Mouse (Mus musculus): Measurements from ENCODE around the gene Fbxw7. TPM values are rescaled to one million over a fixed set of nuclear protein-coding genes. Genes with fewer than 3 reads are reported as not detected.

The Fbxw7 gene
- polyA plus RNA-seq, 1 experiment = 34.4 TPM

GRCm38 (mm10) chr3:84978676-84979075 is 163.6 kb downstream of the Fbxw7 start:
- H3K4me1 ChIP-seq (ENCODE audit: control insufficient read depth, insufficient read depth, low read length) = peaks cover 1% of the 10 kb centered on the region
- H3K27ac ChIP-seq (ENCODE audit: insufficient read depth, low read length) = no peak overlapping the region
- peaks cover 3% of the 10 kb centered on the region; the same call in 1 of the 2 replicates for H3K36me3 ChIP-seq (ENCODE audit: control insufficient read depth, insufficient read depth, low read length, poor library complexity, severe bottlenecking)
- no peaks in the 10 kb centered on the region for H3K9me3 ChIP-seq (replicated peaks; ENCODE audit: control insufficient read depth, insufficient read depth, low read length, poor library complexity, severe bottlenecking)
- no peak overlapping the region for H3K9ac ChIP-seq (ENCODE audit: low read depth, poor library complexity, severe bottlenecking)
- no peak overlapping the region for H3K4me3 ChIP-seq (ENCODE audit: low read depth, low read length)
- TF ChIP-seq POLR2A (IDR thresholded peaks at IDR 0.05; ENCODE audit: insufficient read depth, low read length) (no peak), EP300 (IDR thresholded peaks at IDR 0.05; ENCODE audit: insufficient read depth, low read depth, low read length) (no peak), CTCF (IDR thresholded peaks at IDR 0.05; ENCODE audit: low read depth, low read length) (no peak)
- H3K27me3 ChIP-seq (ENCODE audit: control insufficient read depth, insufficient read depth, low read length, poor library complexity, severe bottlenecking) = no peaks in the 10 kb centered on the region

GRCm38 (mm10) chr3:84980158-84980557 is 165.1 kb downstream of the Fbxw7 start:
- H3K27me3 ChIP-seq (ENCODE audit: control insufficient read depth, insufficient read depth, low read length, poor library complexity, severe bottlenecking) = no peaks in the 10 kb centered on the region
- H3K9ac ChIP-seq (ENCODE audit: low read depth, poor library complexity, severe bottlenecking) = no peak overlapping the region
- H3K4me3 ChIP-seq (ENCODE audit: low read depth, low read length) = no peak overlapping the region
- no peaks in the 10 kb centered on the region for H3K4me1 ChIP-seq (ENCODE audit: control insufficient read depth, insufficient read depth, low read length)
- no peak for TF ChIP-seq EP300 (IDR thresholded peaks at IDR 0.05; ENCODE audit: insufficient read depth, low read depth, low read length)
- no peak for TF ChIP-seq CTCF (IDR thresholded peaks at IDR 0.05; ENCODE audit: low read depth, low read length)
- H3K36me3 ChIP-seq (ENCODE audit: control insufficient read depth, insufficient read depth, low read length, poor library complexity, severe bottlenecking) = peaks cover 3% of the 10 kb centered on the region; the same call in 1 of the 2 replicates
- no peak overlapping the region for H3K27ac ChIP-seq (ENCODE audit: insufficient read depth, low read length)
- H3K9me3 ChIP-seq (replicated peaks; ENCODE audit: control insufficient read depth, insufficient read depth, low read length, poor library complexity, severe bottlenecking) = no peaks in the 10 kb centered on the region

- no peaks in the 10 kb centered on the region for H3K36me3 ChIP-seq (ENCODE audit: control insufficient read depth, insufficient read depth, low read length, poor library complexity, severe bottlenecking)
- H3K27me3 ChIP-seq (ENCODE audit: control insufficient read depth, insufficient read depth, low read length, poor library complexity, severe bottlenecking) = no peaks in the 10 kb centered on the region
- no peak overlapping the region for H3K9ac ChIP-seq (ENCODE audit: low read depth, poor library complexity, severe bottlenecking)
- no peak overlapping the region for H3K4me3 ChIP-seq (ENCODE audit: low read depth, low read length)
- TF ChIP-seq EP300 (IDR thresholded peaks at IDR 0.05; ENCODE audit: insufficient read depth, low read depth, low read length) (no peak), CTCF (IDR thresholded peaks at IDR 0.05; ENCODE audit: low read depth, low read length) (no peak), POLR2A (IDR thresholded peaks at IDR 0.05; ENCODE audit: insufficient read depth, low read length) (no peak)
- H3K9me3 ChIP-seq (replicated peaks; ENCODE audit: control insufficient read depth, insufficient read depth, low read length, poor library complexity, severe bottlenecking) = no peaks in the 10 kb centered on the region
- no peaks in the 10 kb centered on the region for H3K4me1 ChIP-seq (ENCODE audit: control insufficient read depth, insufficient read depth, low read length)
- no peak overlapping the region for H3K27ac ChIP-seq (ENCODE audit: insufficient read depth, low read length)
Observed at GRCm38 (mm10) chr3:84982688-84983087, 167.6 kb downstream of the Fbxw7 start.

GRCm38 (mm10) chr3:84985121-84985625 is 170.1 kb downstream of the Fbxw7 start:
- no peak overlapping the region for H3K27ac ChIP-seq (ENCODE audit: insufficient read depth, low read length)
- TF ChIP-seq EP300 (IDR thresholded peaks at IDR 0.05; ENCODE audit: insufficient read depth, low read depth, low read length) = no peak
- TF ChIP-seq CTCF (IDR thresholded peaks at IDR 0.05; ENCODE audit: low read depth, low read length) = no peak
- TF ChIP-seq POLR2A (IDR thresholded peaks at IDR 0.05; ENCODE audit: insufficient read depth, low read length) = no peak
- H3K9ac ChIP-seq (ENCODE audit: low read depth, poor library complexity, severe bottlenecking) = no peak overlapping the region
- H3K9me3 ChIP-seq (replicated peaks; ENCODE audit: control insufficient read depth, insufficient read depth, low read length, poor library complexity, severe bottlenecking) = no peaks in the 10 kb centered on the region
- no peaks in the 10 kb centered on the region for H3K4me1 ChIP-seq (ENCODE audit: control insufficient read depth, insufficient read depth, low read length)
- no peak overlapping the region for H3K4me3 ChIP-seq (ENCODE audit: low read depth, low read length)
- H3K27me3 ChIP-seq (ENCODE audit: control insufficient read depth, insufficient read depth, low read length, poor library complexity, severe bottlenecking) = no peaks in the 10 kb centered on the region
- H3K36me3 ChIP-seq (ENCODE audit: control insufficient read depth, insufficient read depth, low read length, poor library complexity, severe bottlenecking) = no peaks in the 10 kb centered on the region

DNA sequence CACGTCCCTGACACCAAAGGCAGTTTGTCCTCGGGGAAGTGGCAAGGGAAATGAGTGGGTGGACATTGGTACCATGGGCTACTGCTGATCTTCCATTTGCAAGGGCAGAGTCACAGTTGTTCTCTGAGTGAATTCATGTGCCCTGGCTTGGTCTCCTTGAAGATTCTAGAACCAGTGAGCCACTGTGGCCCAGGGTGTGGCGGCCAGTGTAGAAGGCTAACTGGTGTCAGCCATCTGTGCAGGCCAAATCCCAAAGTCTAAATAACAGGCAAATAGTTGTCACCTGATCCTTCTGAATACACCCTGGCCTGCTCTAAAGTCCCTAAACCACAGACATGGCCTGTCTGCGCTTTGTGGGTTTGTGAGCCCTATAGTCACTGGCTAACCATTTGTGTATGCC is 173.8 kb downstream of the Fbxw7 start:
- Histone ChIP-seq H3K27me3 (ENCODE audit: control insufficient read depth, insufficient read depth, low read length, poor library complexity, severe bottlenecking) (no peaks in the 10 kb centered on the region), H3K36me3 (ENCODE audit: control insufficient read depth, insufficient read depth, low read length, poor library complexity, severe bottlenecking) (no peaks in the 10 kb centered on the region), H3K4me1 (ENCODE audit: control insufficient read depth, insufficient read depth, low read length) (no peaks in the 10 kb centered on the region), H3K4me3 (ENCODE audit: low read depth, low read length) (no peak overlapping the region), H3K9ac (ENCODE audit: low read depth, poor library complexity, severe bottlenecking) (no peak overlapping the region), H3K27ac (ENCODE audit: insufficient read depth, low read length) (no peak overlapping the region), H3K9me3 (replicated peaks; ENCODE audit: control insufficient read depth, insufficient read depth, low read length, poor library complexity, severe bottlenecking) (no peaks in the 10 kb centered on the region)
- TF ChIP-seq POLR2A (IDR thresholded peaks at IDR 0.05; ENCODE audit: insufficient read depth, low read length) = no peak
- no peak for TF ChIP-seq EP300 (IDR thresholded peaks at IDR 0.05; ENCODE audit: insufficient read depth, low read depth, low read length)
- no peak for TF ChIP-seq CTCF (IDR thresholded peaks at IDR 0.05; ENCODE audit: low read depth, low read length)

GRCm38 (mm10) chr3:85005257-85005656 is 190.2 kb downstream of the Fbxw7 start:
- no peaks in the 10 kb centered on the region for H3K27me3 ChIP-seq (ENCODE audit: control insufficient read depth, insufficient read depth, low read length, poor library complexity, severe bottlenecking)
- no peaks in the 10 kb centered on the region for H3K4me1 ChIP-seq (ENCODE audit: control insufficient read depth, insufficient read depth, low read length)
- no peak overlapping the region for H3K4me3 ChIP-seq (ENCODE audit: low read depth, low read length)
- H3K9ac ChIP-seq (ENCODE audit: low read depth, poor library complexity, severe bottlenecking) = no peak overlapping the region
- no peaks in the 10 kb centered on the region for H3K36me3 ChIP-seq (ENCODE audit: control insufficient read depth, insufficient read depth, low read length, poor library complexity, severe bottlenecking)
- no peak overlapping the region for H3K27ac ChIP-seq (ENCODE audit: insufficient read depth, low read length)
- no peaks in the 10 kb centered on the region for H3K9me3 ChIP-seq (replicated peaks; ENCODE audit: control insufficient read depth, insufficient read depth, low read length, poor library complexity, severe bottlenecking)
- no peak for TF ChIP-seq CTCF (IDR thresholded peaks at IDR 0.05; ENCODE audit: low read depth, low read length)
- TF ChIP-seq EP300 (IDR thresholded peaks at IDR 0.05; ENCODE audit: insufficient read depth, low read depth, low read length) = no peak
- no peak for TF ChIP-seq POLR2A (IDR thresholded peaks at IDR 0.05; ENCODE audit: insufficient read depth, low read length)
